Mouse (Mus musculus): ENCODE data around the gene Rbms3. TPM values are rescaled to one million over a fixed set of nuclear protein-coding genes. Genes with fewer than 3 reads are reported as not detected.
A peak's percentile ranks its signal among the peaks of the same experiment; 100 is the strongest.

Rbms3 gene
- total RNA-seq, 1 experiment from 2014 or later: not detected

DNA sequence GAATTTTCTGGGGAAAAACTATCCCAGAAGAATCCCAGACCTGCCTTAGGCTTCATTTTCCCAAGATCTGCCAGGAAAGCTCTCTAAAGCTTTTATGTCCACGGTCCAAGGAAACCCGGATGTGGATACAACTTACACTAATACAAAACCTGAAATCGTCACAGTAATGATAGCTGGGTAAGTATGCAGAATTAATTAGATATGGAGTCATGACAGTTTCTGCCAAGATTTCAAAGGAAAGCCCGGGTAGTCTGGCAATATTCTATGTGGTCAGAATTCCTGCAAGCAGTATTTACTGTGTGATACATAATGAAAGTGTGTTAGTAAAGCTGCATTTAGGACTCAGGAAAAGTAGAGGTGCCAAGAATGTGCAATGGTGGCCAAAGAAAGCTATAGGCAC lies 287.4 kb downstream of the Rbms3 start:
- no peak for ATAC-seq (replicated peaks in 1 of 2; ENCODE audit: insufficient read depth in 1 of 2, low FRiP score in 2 of 2, low TSS enrichment in 1 of 2, low read depth in 1 of 2, poor library complexity in 2 of 2, severe bottlenecking in 2 of 2)

DNA sequence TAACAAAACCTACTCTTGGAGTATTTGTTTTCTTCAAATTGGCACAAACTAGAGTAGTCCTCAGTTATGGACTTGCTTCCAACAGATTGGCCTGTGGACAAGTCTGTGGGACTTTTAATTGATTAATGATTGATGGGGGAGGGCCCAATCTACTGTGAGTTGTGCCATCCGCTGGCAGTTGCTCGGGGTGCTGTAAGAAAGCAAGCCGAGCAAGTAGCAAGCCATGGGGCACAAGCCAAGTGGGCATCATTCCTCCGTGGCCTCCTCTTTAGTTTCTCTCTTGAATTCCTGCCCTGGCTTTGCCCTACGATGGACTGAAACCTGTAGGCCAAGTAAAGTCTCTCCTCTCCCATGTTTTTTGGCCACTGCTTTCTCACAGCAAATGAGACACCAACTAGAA lies 299.0 kb downstream of the Rbms3 start:
- ATAC-seq (replicated peaks in 1 of 2; ENCODE audit: insufficient read depth in 1 of 2, low FRiP score in 2 of 2, low TSS enrichment in 1 of 2, low read depth in 1 of 2, poor library complexity in 2 of 2, severe bottlenecking in 2 of 2): no peak

DNA sequence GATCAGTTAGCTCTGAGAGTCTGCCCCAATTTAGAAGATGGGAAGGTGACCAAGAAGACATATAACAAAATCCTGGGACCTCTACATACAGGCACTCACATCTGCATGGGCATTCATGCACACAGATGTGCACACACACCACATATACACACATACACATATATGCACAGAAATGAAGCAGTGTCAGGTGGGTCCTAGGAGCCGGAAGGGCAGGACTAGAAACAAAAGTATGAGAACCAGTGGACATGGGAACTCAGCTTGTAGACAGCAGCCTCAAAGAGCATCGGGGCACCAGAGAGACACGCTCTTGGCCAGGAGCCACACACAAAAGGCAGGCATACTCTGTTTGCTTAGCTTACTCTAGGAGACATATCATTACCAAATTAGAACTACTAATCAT lies 310.4 kb downstream of the Rbms3 start:
- no peak for ATAC-seq (replicated peaks in 1 of 2; ENCODE audit: insufficient read depth in 1 of 2, low FRiP score in 2 of 2, low TSS enrichment in 1 of 2, low read depth in 1 of 2, poor library complexity in 2 of 2, severe bottlenecking in 2 of 2)

GRCm38 (mm10) chr9:117318461-117318860 lies 311.3 kb downstream of the Rbms3 start:
- ATAC-seq (replicated peaks in 1 of 2; ENCODE audit: insufficient read depth in 1 of 2, low FRiP score in 2 of 2, low TSS enrichment in 1 of 2, low read depth in 1 of 2, poor library complexity in 2 of 2, severe bottlenecking in 2 of 2): no peak

- ATAC-seq (replicated peaks in 1 of 2; ENCODE audit: insufficient read depth in 1 of 2, low FRiP score in 2 of 2, low TSS enrichment in 1 of 2, low read depth in 1 of 2, poor library complexity in 2 of 2, severe bottlenecking in 2 of 2): no peak
These were observed 312.5 kb downstream of the Rbms3 start for GRCm38 (mm10) chr9:117317251-117317650.

GRCm38 (mm10) chr9:117313642-117314041 lies 316.1 kb downstream of the Rbms3 start:
- no peak for ATAC-seq (replicated peaks in 1 of 2; ENCODE audit: insufficient read depth in 1 of 2, low FRiP score in 2 of 2, low TSS enrichment in 1 of 2, low read depth in 1 of 2, poor library complexity in 2 of 2, severe bottlenecking in 2 of 2)

DNA sequence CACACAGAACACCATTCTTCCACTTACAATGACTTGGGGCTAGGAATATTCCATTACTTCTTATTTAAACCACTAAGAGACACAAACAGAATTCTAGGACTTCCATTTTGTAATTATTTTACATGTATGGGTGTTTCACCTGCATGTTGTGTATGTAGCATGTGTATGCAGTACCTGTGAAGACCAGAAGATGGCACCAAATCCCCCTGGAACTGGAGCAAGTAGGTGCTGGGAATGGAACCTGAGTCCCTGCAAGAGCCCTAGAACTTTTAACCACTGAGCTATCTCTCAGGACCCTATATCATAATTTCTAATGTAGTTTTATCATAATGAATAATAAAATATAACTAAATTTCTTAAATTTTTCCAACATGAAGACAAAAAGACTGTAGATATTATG lies 319.9 kb downstream of the Rbms3 start:
- no peak for ATAC-seq (replicated peaks in 1 of 2; ENCODE audit: insufficient read depth in 1 of 2, low FRiP score in 2 of 2, low TSS enrichment in 1 of 2, low read depth in 1 of 2, poor library complexity in 2 of 2, severe bottlenecking in 2 of 2)

- ATAC-seq (replicated peaks in 1 of 2; ENCODE audit: insufficient read depth in 1 of 2, low FRiP score in 2 of 2, low TSS enrichment in 1 of 2, low read depth in 1 of 2, poor library complexity in 2 of 2, severe bottlenecking in 2 of 2): no peak
These were observed 330.7 kb downstream of the Rbms3 start for GRCm38 (mm10) chr9:117298991-117299390.

DNA sequence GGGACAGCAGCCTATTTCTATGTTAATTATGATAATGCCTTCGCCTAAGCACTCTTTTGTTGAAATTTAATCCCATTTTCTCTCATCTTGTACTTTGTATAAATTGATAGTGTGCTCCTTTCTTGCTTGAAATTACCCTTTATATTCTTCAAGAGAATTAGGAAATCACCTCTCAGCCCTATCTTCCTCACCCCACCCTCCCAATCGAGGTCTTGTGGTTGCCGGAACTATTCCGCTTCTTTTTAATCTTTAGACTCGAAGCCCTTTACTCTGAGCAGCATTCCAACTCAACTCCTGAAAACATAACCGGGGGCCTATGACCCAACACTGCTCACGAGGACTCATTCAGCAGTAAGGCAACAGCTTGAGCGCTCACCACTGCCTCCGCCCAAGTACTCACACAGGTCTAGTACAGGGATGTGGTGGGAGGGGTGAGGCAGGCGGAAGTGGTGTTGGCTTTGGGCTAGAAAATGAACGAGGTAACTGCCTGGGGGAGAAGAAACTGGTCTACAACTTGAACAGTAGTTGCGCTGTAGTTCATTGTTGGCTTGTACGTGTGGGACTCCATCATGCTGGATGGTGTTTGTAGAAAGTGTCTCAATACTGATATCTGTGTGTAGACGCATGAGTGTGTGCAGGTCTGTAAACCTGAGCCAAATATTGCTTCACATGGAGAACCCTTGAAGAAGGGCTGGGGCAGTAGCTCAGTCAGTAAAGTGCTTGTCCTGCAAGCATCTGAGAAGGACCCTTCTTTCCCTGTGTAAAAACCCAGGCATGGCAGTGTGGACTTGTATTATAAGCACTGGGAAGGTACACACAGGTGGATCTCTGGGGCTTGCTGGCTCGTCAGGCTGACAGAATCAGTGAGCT lies 331.8 kb downstream of the Rbms3 start:
- ATAC-seq (replicated peaks in 1 of 2; ENCODE audit: insufficient read depth in 1 of 2, low FRiP score in 2 of 2, low TSS enrichment in 1 of 2, low read depth in 1 of 2, poor library complexity in 2 of 2, severe bottlenecking in 2 of 2): no peak

DNA sequence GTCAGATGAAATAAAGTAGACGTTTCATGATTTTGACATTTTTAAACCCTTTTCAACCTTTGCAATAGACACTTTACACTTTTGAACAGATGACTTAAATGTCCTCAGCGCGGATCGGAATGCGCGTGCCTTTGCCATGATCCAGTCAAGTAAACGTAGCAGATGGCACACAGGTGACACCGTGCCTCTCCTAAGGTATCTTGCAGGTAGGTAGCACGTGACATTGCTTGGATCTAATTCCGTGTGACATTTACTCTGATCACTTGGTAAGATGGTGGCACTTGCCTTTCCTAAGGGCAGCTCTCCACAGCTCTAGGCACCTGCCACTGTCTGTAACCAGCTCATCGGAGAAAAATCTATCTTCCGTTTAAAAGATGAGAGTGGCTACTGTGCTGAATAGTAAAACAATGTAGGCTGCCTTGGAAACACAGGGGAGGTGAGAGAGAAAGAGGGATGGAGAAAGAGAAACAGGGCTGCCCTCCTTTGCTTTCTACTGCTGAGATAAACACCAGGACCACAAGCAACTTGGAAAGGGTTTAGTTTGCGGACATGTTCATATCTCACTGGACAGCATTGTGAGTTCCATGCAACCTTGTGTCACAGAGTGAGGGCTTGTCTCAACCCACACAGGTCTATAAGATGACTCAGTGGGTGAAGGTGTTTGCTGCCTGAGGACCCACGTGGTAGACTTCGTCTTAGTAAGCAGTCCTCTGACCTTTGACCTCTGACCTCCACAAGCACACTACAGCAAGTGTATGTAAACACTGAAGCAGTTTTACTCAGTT lies 338.5 kb downstream of the Rbms3 start:
- ATAC-seq (replicated peaks in 1 of 2; ENCODE audit: insufficient read depth in 1 of 2, low FRiP score in 2 of 2, low TSS enrichment in 1 of 2, low read depth in 1 of 2, poor library complexity in 2 of 2, severe bottlenecking in 2 of 2): no peak

DNA sequence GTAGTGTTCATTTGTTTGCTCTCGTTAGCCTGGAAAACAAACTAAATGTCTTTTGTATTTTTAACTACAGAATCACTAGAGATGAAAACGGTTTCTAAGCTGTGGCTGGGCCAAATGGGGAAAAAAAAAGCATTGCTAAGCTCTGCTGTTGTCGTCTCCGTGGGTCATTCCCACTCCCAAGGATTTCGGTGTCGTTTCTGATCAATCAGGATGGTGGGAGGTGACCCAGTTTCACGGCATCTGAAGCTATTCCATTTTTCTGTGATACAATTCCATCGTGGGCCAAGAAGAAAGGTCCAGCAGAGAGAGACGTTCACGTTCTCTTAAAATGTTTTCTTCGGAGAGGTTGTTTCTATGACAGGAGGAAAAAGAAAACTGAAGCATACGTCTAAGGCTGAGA lies 354.9 kb downstream of the Rbms3 start:
- no peak for ATAC-seq (replicated peaks in 1 of 2; ENCODE audit: insufficient read depth in 1 of 2, low FRiP score in 2 of 2, low TSS enrichment in 1 of 2, low read depth in 1 of 2, poor library complexity in 2 of 2, severe bottlenecking in 2 of 2)

DNA sequence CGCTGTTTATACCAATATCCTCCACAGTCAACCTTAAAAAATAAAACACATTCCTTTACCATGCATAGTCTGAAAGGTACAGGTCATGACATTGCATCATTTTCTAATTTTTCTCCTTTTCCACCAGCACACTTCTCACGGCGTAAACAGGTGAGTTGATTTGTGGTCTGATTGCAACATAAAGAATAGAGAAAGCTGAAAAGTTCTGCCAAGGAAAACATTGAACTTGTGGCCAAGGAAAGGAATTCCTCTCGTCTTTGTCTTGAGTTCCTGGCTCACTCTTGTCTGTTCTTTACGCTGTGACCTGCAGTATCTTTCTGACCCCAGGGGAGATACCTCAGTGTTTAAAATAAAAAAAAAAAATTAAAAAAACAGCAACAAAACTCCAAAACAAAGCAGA lies 370.1 kb downstream of the Rbms3 start:
- ATAC-seq (replicated peaks in 1 of 2; ENCODE audit: insufficient read depth in 1 of 2, low FRiP score in 2 of 2, low TSS enrichment in 1 of 2, low read depth in 1 of 2, poor library complexity in 2 of 2, severe bottlenecking in 2 of 2): no peak

- ATAC-seq (replicated peaks in 1 of 2; ENCODE audit: insufficient read depth in 1 of 2, low FRiP score in 2 of 2, low TSS enrichment in 1 of 2, low read depth in 1 of 2, poor library complexity in 2 of 2, severe bottlenecking in 2 of 2): no peak
These were observed 376.4 kb downstream of the Rbms3 start for GRCm38 (mm10) chr9:117253361-117253760.

GRCm38 (mm10) chr9:117252411-117252861 lies 377.3 kb downstream of the Rbms3 start:
- peak; percentile 65 to 71 for ATAC-seq (replicated peaks in 1 of 2; ENCODE audit: insufficient read depth in 1 of 2, low FRiP score in 2 of 2, low TSS enrichment in 1 of 2, low read depth in 1 of 2, poor library complexity in 2 of 2, severe bottlenecking in 2 of 2)

- ATAC-seq (replicated peaks in 1 of 2; ENCODE audit: insufficient read depth in 1 of 2, low FRiP score in 2 of 2, low TSS enrichment in 1 of 2, low read depth in 1 of 2, poor library complexity in 2 of 2, severe bottlenecking in 2 of 2): peak; percentile 29 to 39; a peak in 1 of 4 replicates
These were observed 378.0 kb downstream of the Rbms3 start for GRCm38 (mm10) chr9:117251521-117252368.

DNA sequence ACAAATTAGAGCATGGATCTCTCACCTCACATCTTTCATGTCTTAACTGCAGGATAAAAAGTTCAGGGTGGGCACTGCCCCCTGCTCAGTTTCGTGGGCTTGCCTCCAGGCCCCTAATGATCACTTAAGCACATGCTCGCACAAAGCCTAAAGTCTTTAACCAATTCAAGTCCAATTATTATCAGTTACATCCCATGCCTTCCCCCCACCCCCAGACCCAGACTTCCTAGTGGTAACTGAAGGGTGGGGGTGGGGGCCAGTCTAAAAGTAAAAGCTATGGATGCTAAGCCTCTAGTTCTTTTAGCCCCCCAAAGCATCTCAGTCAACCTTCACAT lies 378.9 kb downstream of the Rbms3 start:
- no peak for ATAC-seq (replicated peaks in 1 of 2; ENCODE audit: insufficient read depth in 1 of 2, low FRiP score in 2 of 2, low TSS enrichment in 1 of 2, low read depth in 1 of 2, poor library complexity in 2 of 2, severe bottlenecking in 2 of 2)

DNA sequence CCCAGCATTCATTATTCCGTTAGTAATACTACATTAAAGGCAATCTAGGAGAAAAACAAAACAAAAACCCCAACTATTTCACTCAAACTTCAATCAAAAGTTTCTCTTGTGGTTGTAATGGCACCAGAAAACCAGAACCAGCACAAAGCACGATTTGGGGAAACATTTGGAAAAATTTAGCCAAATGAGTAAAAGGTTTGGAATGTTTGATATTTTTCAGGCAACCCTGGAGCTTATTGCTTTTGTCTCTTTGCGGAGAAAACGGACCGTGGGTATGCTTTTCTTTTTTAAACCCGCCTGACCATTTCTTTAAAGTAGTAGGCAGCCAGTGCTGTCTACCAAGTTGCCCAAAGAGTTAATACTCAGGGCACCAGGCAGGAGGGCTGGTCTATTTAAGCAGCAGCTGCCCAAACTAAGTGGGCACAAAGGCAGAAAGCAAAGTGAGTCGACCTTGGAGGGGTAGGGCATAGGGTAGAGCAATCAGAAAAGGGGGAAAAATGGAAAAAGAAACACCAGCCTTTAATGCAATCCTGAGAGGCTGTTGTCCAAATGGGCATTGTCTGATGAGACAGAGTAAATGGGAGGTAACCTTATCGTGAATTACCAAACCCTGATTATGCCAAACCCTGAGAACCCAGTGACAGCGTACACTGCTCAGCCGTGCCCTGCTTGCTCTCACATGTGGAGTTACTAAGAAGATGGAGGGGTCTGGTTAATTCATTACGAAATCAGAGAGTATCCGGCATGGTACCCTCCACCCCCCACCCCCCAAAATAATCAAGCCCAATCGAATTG lies 379.5 kb downstream of the Rbms3 start:
- ATAC-seq (replicated peaks in 1 of 2; ENCODE audit: insufficient read depth in 1 of 2, low FRiP score in 2 of 2, low TSS enrichment in 1 of 2, low read depth in 1 of 2, poor library complexity in 2 of 2, severe bottlenecking in 2 of 2): no peak

All from hematopoietic stem cell, adult 5-6 weeks (primary cell).